Mouse (Mus musculus): ENCODE measurements around the gene Cpne1.

DNA sequence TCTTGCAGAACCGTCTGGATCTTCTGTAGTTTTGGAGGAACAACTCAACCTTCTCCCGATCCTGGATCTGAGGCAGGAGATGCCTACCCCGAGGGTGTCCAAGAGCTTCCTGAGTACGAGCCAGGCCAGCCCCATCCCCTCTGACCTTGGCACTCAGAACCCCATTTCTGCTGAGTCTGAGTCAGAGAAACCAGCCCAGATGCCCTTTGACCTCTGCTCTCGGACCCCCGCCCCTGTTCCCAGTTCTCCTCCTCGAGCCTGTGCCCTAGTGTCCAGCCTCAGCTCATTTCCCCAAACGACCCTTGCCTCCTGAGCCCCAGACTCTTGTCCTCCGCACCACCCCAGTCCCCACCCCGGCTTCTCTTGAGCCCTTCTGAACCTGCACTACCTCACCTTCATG is 45.6 kb downstream of the Cpne1 start:
- TF ChIP-seq POLR2A (IDR thresholded peaks at IDR 0.05; ENCODE audit: borderline replicate concordance, extremely low read depth, low read depth, low read length) (no peak), CTCF (IDR thresholded peaks at IDR 0.05; ENCODE audit: insufficient read depth, low read length) (no peak)

Measured in lung, adult 2 months (tissue).